Mouse (Mus musculus) erythroblast, adult 5-6 weeks (primary cell): ENCODE measurements at regions not wholly inside any gene's neighbourhood (a gene's known extent, or its start where the extent isn't known, plus 50 kb on each side); places are given as distances from the start of the nearest gene placed in this dataset.
"Not testable (repeated sequence)": the region's sequence is repeated elsewhere in the genome, so short reads cannot be mapped to it uniquely, and the experiment has no call there.

Experiments
- ATAC-seq: replicated peaks from 2 replicates; pipeline ENCODE4 v1.8.0; 2016; ENCODE audit warnings: moderate number of reproducible peaks, mild to moderate bottlenecking, moderate TSS enrichment, inconsistent platforms; ENCODE audit not compliant: poor library complexity, low FRiP score, severe bottlenecking

GRCm38 (mm10) chr14:54040644-54041043, 213.3 kb downstream of the Dad1 start:
- ATAC-seq, result no peak

GRCm38 (mm10) chr14:54034516-54034915, 219.4 kb downstream of the Dad1 start:
- no peak for ATAC-seq

- no peak for ATAC-seq
Measured at GRCm38 (mm10) chr14:54023552-54023951, 230.4 kb downstream of the Dad1 start.

- ATAC-seq, result no peak
Measured at GRCm38 (mm10) chr14:54021443-54021842, 232.5 kb downstream of the Dad1 start.

- no peak for ATAC-seq
Measured at GRCm38 (mm10) chr14:54014628-54015027, 239.3 kb downstream of the Dad1 start.

- ATAC-seq, result no peak
Measured at GRCm38 (mm10) chr14:54002083-54002482, 251.8 kb downstream of the Dad1 start.

- ATAC-seq, result no peak
Measured at GRCm38 (mm10) chr14:54000527-54000926, 253.4 kb downstream of the Dad1 start.

GRCm38 (mm10) chr14:53993427-53993826, 260.5 kb downstream of the Dad1 start:
- ATAC-seq, result peak; percentile 55; the same call in 1 of the 2 replicates

GRCm38 (mm10) chr14:53992712-53993286, 261.1 kb downstream of the Dad1 start:
- ATAC-seq, result no peak

- no peak for ATAC-seq
Measured at GRCm38 (mm10) chr14:53991390-53991789, 262.5 kb downstream of the Dad1 start.

- no peak for ATAC-seq
Measured at GRCm38 (mm10) chr14:53980771-53981170, 273.1 kb downstream of the Dad1 start.

- not testable (repeated sequence) for ATAC-seq
Measured at GRCm38 (mm10) chr14:53961426-53961825, 292.5 kb downstream of the Dad1 start.

- peak; percentile 69 for ATAC-seq
Measured at GRCm38 (mm10) chr14:53960779-53961178, 293.1 kb downstream of the Dad1 start.

- not testable (repeated sequence) for ATAC-seq
Measured at GRCm38 (mm10) chr14:53935791-53936231, 318.1 kb downstream of the Dad1 start.

GRCm38 (mm10) chr14:53935336-53935735, 318.6 kb downstream of the Dad1 start:
- ATAC-seq, result not testable (repeated sequence)

GRCm38 (mm10) chr14:53910871-53911270, 343.0 kb downstream of the Dad1 start:
- no peak for ATAC-seq

GRCm38 (mm10) chr14:53904578-53904977, 349.3 kb downstream of the Dad1 start:
- no peak for ATAC-seq

GRCm38 (mm10) chr14:53901103-53901502, 352.8 kb downstream of the Dad1 start:
- no peak for ATAC-seq

- no peak for ATAC-seq
Measured at GRCm38 (mm10) chr14:53881304-53881703, 372.6 kb downstream of the Dad1 start.

- no peak for ATAC-seq
Measured at GRCm38 (mm10) chr14:53876581-53876980, 377.3 kb downstream of the Dad1 start.

- ATAC-seq, result no peak
Measured at GRCm38 (mm10) chr14:53875736-53876135, 378.2 kb downstream of the Dad1 start.

- ATAC-seq, result no peak
Measured at GRCm38 (mm10) chr14:53847049-53847448, 406.9 kb downstream of the Dad1 start.
